ENCODE assay signal across 8 mouse cellular contexts in the genomic region with DNA sequence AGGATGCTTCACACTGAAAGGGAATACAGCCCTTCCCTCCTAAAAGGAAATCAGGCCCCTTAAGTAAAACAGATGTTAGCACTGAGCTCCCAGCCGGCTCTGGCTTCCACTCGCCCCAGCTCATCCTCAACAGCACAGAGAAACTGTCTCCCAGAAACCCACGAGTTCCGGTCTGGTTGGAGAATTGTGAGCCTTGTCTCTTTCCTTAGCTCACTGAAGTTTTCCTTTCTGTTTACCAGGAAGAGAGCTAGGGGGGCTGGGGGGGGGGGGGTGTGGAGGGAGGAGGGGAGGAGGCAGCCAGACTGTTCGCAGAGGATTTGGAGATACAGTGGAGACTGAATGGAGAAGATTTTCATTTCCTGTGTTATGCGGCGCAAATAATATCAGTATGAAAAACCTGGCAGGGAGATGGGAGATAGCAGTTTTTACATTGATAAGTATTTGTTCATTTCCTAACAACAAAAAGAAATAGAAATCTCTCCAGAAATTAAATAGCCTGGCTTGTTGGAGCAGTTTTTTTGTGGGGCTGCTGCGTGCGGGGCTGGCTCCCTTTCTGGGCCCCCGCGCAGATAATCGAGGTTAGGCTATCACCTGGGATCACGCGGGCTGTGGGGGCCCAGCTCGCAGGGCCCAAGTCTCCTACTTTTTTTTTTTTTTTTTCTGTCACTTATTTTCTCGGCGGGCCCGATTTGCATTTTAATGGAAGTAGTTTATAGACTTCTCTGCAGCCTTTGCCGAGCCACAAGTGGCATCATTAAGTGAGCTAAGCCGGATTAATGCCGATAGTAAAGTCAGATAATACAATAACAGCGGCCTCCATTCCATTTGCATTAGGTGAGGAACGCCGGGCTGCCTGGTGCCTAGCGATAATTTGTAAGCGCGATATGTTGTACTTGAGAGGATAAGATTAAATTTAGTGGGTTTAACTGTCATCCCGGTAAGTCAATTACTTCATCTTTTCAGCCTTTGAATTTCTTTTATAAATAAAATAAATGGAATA.
DNase-seq lines count a peak whose midpoint lies in the region; ATAC-seq and TF ChIP-seq lines count a peak whose summit lies in the region.

No protein-coding gene starts in this region.

- peak overlapping the region; percentile 66 for H3K4me2 ChIP-seq in intestine, embryonic 15.5 days (replicated peaks)
- peak overlapping the region; percentile 53 for H3K4me2 ChIP-seq in liver, embryonic 16.5 days (ENCODE audit: low read depth, low read length)

- H3K4me1 ChIP-seq in ES-Bruce4 (ENCODE audit: control insufficient read depth, insufficient read depth, low read length): peaks cover 3% of the 10 kb centered on the region
- H3K4me1 ChIP-seq in intestine, embryonic 15.5 days (replicated peaks): no peaks in the 10 kb centered on the region
- no peaks in the 10 kb centered on the region for H3K4me1 ChIP-seq in liver, embryonic 16.5 days (ENCODE audit: control insufficient read depth, low read depth, low read length)
- peaks cover 4% of the 10 kb centered on the region; the same call in 1 of the 2 replicates for H3K4me1 ChIP-seq in olfactory bulb, adult 2 months (ENCODE audit: control insufficient read depth, insufficient read depth, low read length)

- H3K4me3 ChIP-seq in ES-Bruce4 (ENCODE audit: low read depth, low read length): peak overlapping the region; percentile 29; the same call in 1 of the 2 replicates
- peak overlapping the region; percentile 25 for H3K4me3 ChIP-seq in intestine, embryonic 15.5 days (replicated peaks)
- peak overlapping the region; percentile 22 for H3K4me3 ChIP-seq in liver, embryonic 16.5 days (ENCODE audit: low read depth, low read length)
- peak overlapping the region; percentile 39 for H3K4me3 ChIP-seq in olfactory bulb, adult 2 months (ENCODE audit: insufficient read depth, low read depth, low read length)

- 4% methylated on average over 28 of the region's 28 CpGs for WGBS in intestine, embryonic 15.5 days
- 6% methylated on average over 28 of the region's 28 CpGs for WGBS in liver, embryonic 16.5 days (ENCODE audit: insufficient replicate concordance)
- whole genome bisulfite sequencing in olfactory bulb, adult 2 months: 17% methylated on average over 28 of the region's 28 CpGs

- TF ChIP-seq CTCF in ES-Bruce4 (IDR thresholded peaks at IDR 0.05; ENCODE audit: low read depth, low read length): no peak
- no peak for TF ChIP-seq CTCF in olfactory bulb, adult 2 months (IDR thresholded peaks at IDR 0.05; ENCODE audit: insufficient read depth, low read depth, low read length)

- no peak for TF ChIP-seq POLR2A in ES-Bruce4 (IDR thresholded peaks at IDR 0.05; ENCODE audit: insufficient read depth, low read length)
- no peak for TF ChIP-seq POLR2A in olfactory bulb, adult 2 months (IDR thresholded peaks at IDR 0.05; ENCODE audit: insufficient read depth, low read depth, low read length)

- H3K27me3 ChIP-seq in ES-Bruce4 (ENCODE audit: control insufficient read depth, insufficient read depth, low read length, poor library complexity, severe bottlenecking): no peaks in the 10 kb centered on the region
- no peaks in the 10 kb centered on the region for H3K27me3 ChIP-seq in intestine, embryonic 15.5 days (replicated peaks)
- H3K27me3 ChIP-seq in liver, embryonic 16.5 days (ENCODE audit: control insufficient read depth, insufficient read depth, low read depth, low read length): no peaks in the 10 kb centered on the region

- H3K9me3 ChIP-seq in ES-Bruce4 (replicated peaks; ENCODE audit: control insufficient read depth, insufficient read depth, low read length, poor library complexity, severe bottlenecking): no peaks in the 10 kb centered on the region
- no peaks in the 10 kb centered on the region for H3K9me3 ChIP-seq in intestine, embryonic 15.5 days
- H3K9me3 ChIP-seq in liver, embryonic 16.5 days (replicated peaks; ENCODE audit: control insufficient read depth, low read length): no peaks in the 10 kb centered on the region

- H3K36me3 ChIP-seq in ES-Bruce4 (ENCODE audit: control insufficient read depth, insufficient read depth, low read length, poor library complexity, severe bottlenecking): no peaks in the 10 kb centered on the region
- H3K36me3 ChIP-seq in intestine, embryonic 15.5 days: no peaks in the 10 kb centered on the region
- H3K36me3 ChIP-seq in liver, embryonic 16.5 days (ENCODE audit: control insufficient read depth, insufficient read depth): no peaks in the 10 kb centered on the region

- peak; percentile 41 for DNase-seq in ZHBTc4 (ENCODE audit: low read depth, low spot score)
- DNase-seq in gastrocnemius, postnatal 25 days: peak; percentile 34
- DNase-seq in B cell, adult 2 months: no peak
- DNase-seq in cerebellum, postnatal 36 days: no peak

- H3K27ac ChIP-seq in ES-Bruce4 (ENCODE audit: insufficient read depth, low read length): no peak overlapping the region
- H3K27ac ChIP-seq in intestine, embryonic 15.5 days: no peak overlapping the region
- H3K27ac ChIP-seq in liver, embryonic 16.5 days (ENCODE audit: low read length): no peak overlapping the region
- no peak overlapping the region for H3K27ac ChIP-seq in olfactory bulb, adult 2 months (ENCODE audit: insufficient read depth, low read depth, low read length)

- no peak for TF ChIP-seq EP300 in ES-Bruce4 (IDR thresholded peaks at IDR 0.05; ENCODE audit: insufficient read depth, low read depth, low read length)

- ATAC-seq in intestine, embryonic 15.5 days: peak; percentile 63
- peak; percentile 47; the same call in 1 of the 2 replicates for ATAC-seq in liver, embryonic 16.5 days (ENCODE audit: low read depth)

- H3K9ac ChIP-seq in ES-Bruce4 (ENCODE audit: low read depth, poor library complexity, severe bottlenecking): peak overlapping the region; percentile 64; the same call in 1 of the 2 replicates
- H3K9ac ChIP-seq in intestine, embryonic 15.5 days: no peak overlapping the region
- no peak overlapping the region for H3K9ac ChIP-seq in liver, embryonic 16.5 days (ENCODE audit: low read depth, low read length)

Comparison
In these comparisons a context has a peak if more than half of its experiments do, and no peak if none do; other contexts are left out.
1. DNase-seq: peak in ZHBTc4 (single experiment) and gastrocnemius, postnatal 25 days (single experiment); none in B cell, adult 2 months (0 of 2) and cerebellum, postnatal 36 days (0 of 2).
2. Peak in every context shown above with its lines, with median percentiles within 50 percentile points of each other: H3K4me3 ChIP-seq.